ENCODE assay signal across 9 mouse cellular contexts in the genomic region with DNA sequence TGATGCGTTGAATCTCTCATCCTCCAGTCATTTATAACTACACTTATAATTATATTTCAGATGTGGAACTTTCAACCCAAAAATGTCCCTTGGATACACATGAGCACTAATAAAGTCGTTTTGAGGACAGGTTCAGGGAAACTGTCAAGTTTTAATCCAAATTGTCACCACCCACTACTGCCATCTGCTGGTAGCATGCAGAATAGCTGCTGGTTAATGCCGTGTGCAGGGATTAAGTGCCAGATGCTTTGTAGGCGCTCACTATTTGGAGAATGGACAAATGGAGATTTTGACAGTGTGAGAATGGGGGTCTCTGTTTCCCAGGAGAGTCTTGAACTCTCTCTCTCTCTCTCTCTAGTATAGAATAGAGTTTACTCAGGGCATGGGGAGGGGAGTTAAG. TPM values are rescaled to one million over a fixed set of nuclear protein-coding genes. Genes with fewer than 3 reads are reported as not detected.
DNase-seq lines count a peak whose midpoint lies in the region; ATAC-seq and TF ChIP-seq lines count a peak whose summit lies in the region.
"Had no signal": no experiment of that assay in that cellular context is flagged by ENCODE, and none has a peak within 500 bp of the region (broad histone marks: within the 10 kb centered on the region; RNA-seq: fewer than 3 reads in every experiment).

No protein-coding gene starts in this region.

- H3K36me3 ChIP-seq in E14TG2a.4 (ENCODE audit: insufficient read depth, low read length): no peaks in the 10 kb centered on the region
- H3K36me3 ChIP-seq in neural tube, embryonic 11.5 days (ENCODE audit: control insufficient read depth, insufficient read depth, low read length): no peaks in the 10 kb centered on the region

- 21% methylated on average over 4 of the region's 4 CpGs for WGBS in neural tube, embryonic 11.5 days

- no peak overlapping the region for H3K4me3 ChIP-seq in layer of hippocampus, adult 2 months
- H3K4me3 ChIP-seq in E14TG2a.4 (replicated peaks; ENCODE audit: low read length): no peak overlapping the region
- no peak overlapping the region for H3K4me3 ChIP-seq in neural tube, embryonic 11.5 days (ENCODE audit: low read depth, low read length)

- no peaks in the 10 kb centered on the region for H3K9me3 ChIP-seq in E14TG2a.4 (ENCODE audit: low read length)
- no peaks in the 10 kb centered on the region for H3K9me3 ChIP-seq in neural tube, embryonic 11.5 days (ENCODE audit: control insufficient read depth, low read length)

- H3K9ac ChIP-seq in neural tube, embryonic 11.5 days (ENCODE audit: low read length): no peak overlapping the region

- H3K4me1 ChIP-seq in E14TG2a.4 (replicated peaks; ENCODE audit: low read depth, low read length): no peaks in the 10 kb centered on the region
- H3K4me1 ChIP-seq in neural tube, embryonic 11.5 days (ENCODE audit: control insufficient read depth, insufficient read depth, low read length): no peaks in the 10 kb centered on the region

- no peak overlapping the region for H3K4me2 ChIP-seq in neural tube, embryonic 11.5 days (ENCODE audit: low read depth)

- TF ChIP-seq CTCF in layer of hippocampus, adult 2 months (conservative IDR thresholded peaks at IDR 0.05): peak; percentile 96
- TF ChIP-seq CTCF in E14TG2a.4 (conservative IDR thresholded peaks at IDR 0.05; ENCODE audit: low read length): peak; percentile 99

- H3K27me3 ChIP-seq in E14TG2a.4 (ENCODE audit: insufficient read depth, low read length): peaks cover 3% of the 10 kb centered on the region
- no peaks in the 10 kb centered on the region for H3K27me3 ChIP-seq in neural tube, embryonic 11.5 days (ENCODE audit: control insufficient read depth, insufficient read depth, low read length)

- H3K27ac ChIP-seq in layer of hippocampus, adult 2 months: no peak overlapping the region
- no peak overlapping the region for H3K27ac ChIP-seq in neural tube, embryonic 11.5 days (ENCODE audit: low read depth, low read length)
- H3K27ac ChIP-seq: macrophage had no signal

- ATAC-seq in neural tube, embryonic 11.5 days (ENCODE audit: insufficient read depth, low FRiP score, low TSS enrichment): no peak

- DNase-seq in layer of hippocampus, adult 2 months (ENCODE audit: low spot score in 2 of 2): peak; percentile 50 to 72
- DNase-seq in layer of hippocampus, adult 9-10 months (ENCODE audit: low spot score): no peak
- peak; percentile 52 for DNase-seq in R1 (ENCODE audit: low read depth, low spot score)
- DNase-seq in embryo, embryonic 11 days: peak; percentile 71
- peak; percentile 34 to 66 for DNase-seq in kidney, postnatal 36 days
- peak; percentile 50 for DNase-seq in neural tube, embryonic 11.5 days (ENCODE audit: low spot score)
- no peak for DNase-seq in frontal cortex, postnatal 25 days (ENCODE audit: low spot score in 2 of 2)

RNA-seq across cellular contexts. Expression of gene Carmil1, which starts 16.7 kb away (rescaled TPM):
- total RNA-seq in layer of hippocampus, adult 2 months (2021): 10 to 100 TPM; 37.0 to 47.9 TPM
- polyA plus RNA-seq in neural tube, embryonic 11.5 days (2014; fragmentation: Nextera tagmentation; extraction: Ambion mirVana): 20.7 and 20.8 TPM in 2 replicates

RNA-seq across cellular contexts. Expression of gene Cmah, which starts 30.0 kb away (rescaled TPM):
- under 1 TPM; 0.44 to 0.59 TPM for total RNA-seq in layer of hippocampus, adult 2 months (2021)
- polyA plus RNA-seq in neural tube, embryonic 11.5 days (2014; fragmentation: Nextera tagmentation; extraction: Ambion mirVana): 0.19 and 0.34 TPM in 2 replicates

Comparison
In these comparisons a context has a peak if more than half of its experiments do, and no peak if none do; other contexts are left out.
1. DNase-seq: peak in layer of hippocampus, adult 2 months (2 of 2), R1 (single experiment), embryo, embryonic 11 days (single experiment), kidney, postnatal 36 days (2 of 2) and neural tube, embryonic 11.5 days (single experiment); none in layer of hippocampus, adult 9-10 months (single experiment) and frontal cortex, postnatal 25 days (0 of 2).